Mouse (Mus musculus): ENCODE measurements around the gene Rtp2.

DNA sequence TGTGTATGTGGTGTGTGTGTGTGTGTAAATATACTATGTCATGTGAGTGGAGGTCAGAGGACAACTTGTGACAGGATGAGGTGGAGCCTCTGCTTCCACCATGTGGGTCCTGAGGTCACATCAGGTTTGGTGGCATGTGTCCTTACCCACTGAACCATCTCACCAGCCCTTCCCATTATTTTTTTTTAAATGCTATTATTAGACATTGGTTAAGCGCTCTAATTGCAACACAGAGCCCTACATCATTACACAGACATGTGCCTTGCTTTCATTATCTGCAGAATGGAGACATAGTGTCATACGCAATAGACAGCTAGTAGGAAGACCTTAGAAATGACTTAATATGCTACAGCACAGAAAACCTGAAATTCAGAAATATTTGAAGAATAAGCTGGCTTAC lies 44.0 kb upstream of the Rtp2 start:
- TF ChIP-seq CTCF (IDR thresholded peaks at IDR 0.05; ENCODE audit: low read depth) (no peak), EP300 (IDR thresholded peaks at IDR 0.05; ENCODE audit: low read depth) (no peak)
